Comparison of ENCODE assay signal across 8 mouse cellular contexts in genomic region chr12:89312586-89312985, GRCm38 (mm10).
DNase-seq lines count a peak whose midpoint lies in the region; ATAC-seq and TF ChIP-seq lines count a peak whose summit lies in the region.

No protein-coding gene starts in this region.

- H3K36me3 ChIP-seq in heart, embryonic 10.5 days = no peaks in the 10 kb centered on the region
- no peaks in the 10 kb centered on the region for H3K36me3 ChIP-seq in intestine, embryonic 15.5 days

- H3K9me3 ChIP-seq in heart, embryonic 10.5 days = no peaks in the 10 kb centered on the region
- H3K9me3 ChIP-seq in intestine, embryonic 15.5 days = no peaks in the 10 kb centered on the region

- no peak overlapping the region for H3K9ac ChIP-seq in intestine, embryonic 15.5 days

- H3K27ac ChIP-seq in heart, embryonic 10.5 days = no peak overlapping the region
- H3K27ac ChIP-seq in embryonic fibroblast, embryonic 13.5 days (ENCODE audit: insufficient read depth, low read length) = no peak overlapping the region
- no peak overlapping the region for H3K27ac ChIP-seq in intestine, embryonic 15.5 days

- peak; percentile 35; the same call in 1 of the 2 replicates for TF ChIP-seq CTCF in embryonic fibroblast, embryonic 13.5 days (IDR thresholded peaks at IDR 0.05; ENCODE audit: borderline replicate concordance, insufficient read depth, low read length)

- intact Hi-C loops in left cerebral cortex, postnatal 10 days (cut with DNase I) = no loop called here

- no peak overlapping the region for H3K4me2 ChIP-seq in intestine, embryonic 15.5 days (replicated peaks)

- DNase-seq in heart, postnatal 4 days = peak; percentile 25
- DNase-seq in heart, embryonic 10.5 days (ENCODE audit: low spot score) = no peak
- peak; percentile 12 for DNase-seq in urinary bladder, postnatal 25 days (ENCODE audit: low spot score)
- DNase-seq in urinary bladder, adult 2 months (ENCODE audit: low spot score) = no peak
- DNase-seq in thymus, postnatal 25 days = peak; percentile 16
- DNase-seq in left cerebral cortex, postnatal 10 days (ENCODE audit: extremely low spot score in 1 of 2, low spot score in 2 of 2) = no peak

- no peak overlapping the region for H3K4me3 ChIP-seq in heart, embryonic 10.5 days
- no peak overlapping the region for H3K4me3 ChIP-seq in embryonic fibroblast, embryonic 13.5 days (ENCODE audit: insufficient read depth, low read length)
- no peak overlapping the region for H3K4me3 ChIP-seq in intestine, embryonic 15.5 days (replicated peaks)

- ATAC-seq in intestine, embryonic 15.5 days = no peak

- no peaks in the 10 kb centered on the region for H3K27me3 ChIP-seq in heart, embryonic 10.5 days (ENCODE audit: insufficient read depth, poor library complexity, severe bottlenecking)
- no peaks in the 10 kb centered on the region for H3K27me3 ChIP-seq in intestine, embryonic 15.5 days (replicated peaks)

- 30% methylated on average over 1 of the region's 1 CpGs for WGBS in heart, embryonic 10.5 days
- 26% methylated on average over 1 of the region's 1 CpGs for WGBS in intestine, embryonic 15.5 days

- TF ChIP-seq POLR2A in embryonic fibroblast, embryonic 13.5 days (IDR thresholded peaks at IDR 0.05; ENCODE audit: low read depth, low read length) = no peak

- H3K4me1 ChIP-seq in heart, embryonic 10.5 days = no peaks in the 10 kb centered on the region
- no peaks in the 10 kb centered on the region for H3K4me1 ChIP-seq in embryonic fibroblast, embryonic 13.5 days (ENCODE audit: control insufficient read depth, insufficient read depth, low read length)
- H3K4me1 ChIP-seq in intestine, embryonic 15.5 days (replicated peaks) = no peaks in the 10 kb centered on the region

Comparison
In these comparisons a context has a peak if more than half of its experiments do, and no peak if none do; other contexts are left out.
1. DNase-seq: peak in heart, postnatal 4 days (single experiment), urinary bladder, postnatal 25 days (single experiment) and thymus, postnatal 25 days (single experiment); none in heart, embryonic 10.5 days (single experiment), urinary bladder, adult 2 months (single experiment) and left cerebral cortex, postnatal 10 days (0 of 2).